Mouse (Mus musculus) layer of hippocampus, adult 18-20 months (tissue): ENCODE results near the gene Map4k4. TPM values are rescaled to one million over a fixed set of nuclear protein-coding genes. Genes with fewer than 3 reads are reported as not detected.

Experiments used
- DNase-seq, 2 experiments: peaks; one replicate each; pipeline ENCODE4 v3.0.0; 2022; ENCODE audit warnings: low spot score in 2 of 2
- total RNA-seq, 2 experiments: library from RNA; stranded (reverse); gene quantifications; 2 replicates each; pipeline ENCODE4 v1.2.3; 2021

Gene Map4k4
- total RNA-seq, 2 experiments from 2014 or later = 112 to 117 TPM

- DNase-seq = no peak
Observed at GRCm38 (mm10) chr1:39896581-39896980, 4.1 kb upstream of the Map4k4 start.

DNA sequence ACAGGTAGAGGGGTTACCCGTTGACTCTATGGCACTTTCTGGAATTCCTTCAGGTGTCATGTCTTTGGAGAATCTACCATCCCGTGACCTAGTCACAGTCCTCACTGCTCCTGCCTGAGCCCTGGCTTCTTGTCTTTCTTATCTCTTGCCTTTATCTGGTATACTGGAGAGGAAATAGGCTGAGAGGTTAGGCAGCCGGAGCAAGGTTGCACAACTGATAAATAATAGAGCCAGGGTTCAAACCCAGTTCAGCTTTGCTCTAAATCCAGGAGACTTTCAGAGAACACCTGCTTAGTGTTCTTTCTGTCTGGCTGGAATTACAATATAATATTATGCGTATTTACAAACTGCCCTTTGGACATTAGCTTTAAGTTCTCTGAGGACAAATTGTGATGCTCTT lies 2.0 kb upstream of the Map4k4 start:
- no peak for DNase-seq

- DNase-seq = no peak
Observed at GRCm38 (mm10) chr1:39901063-39901811, 524 bp downstream of the Map4k4 start.

- DNase-seq = peak in 1 of 2 experiments; percentile 56
Observed at GRCm38 (mm10) chr1:39901851-39902703, 1.4 kb downstream of the Map4k4 start.

- peak in 1 of 2 experiments; percentile 74 for DNase-seq
Observed at GRCm38 (mm10) chr1:39902704-39903151, 2.0 kb downstream of the Map4k4 start.

- no peak for DNase-seq
Observed at GRCm38 (mm10) chr1:39904720-39905119, 4.0 kb downstream of the Map4k4 start.

- no peak for DNase-seq
Observed at GRCm38 (mm10) chr1:39906921-39907320, 6.2 kb downstream of the Map4k4 start.

DNA sequence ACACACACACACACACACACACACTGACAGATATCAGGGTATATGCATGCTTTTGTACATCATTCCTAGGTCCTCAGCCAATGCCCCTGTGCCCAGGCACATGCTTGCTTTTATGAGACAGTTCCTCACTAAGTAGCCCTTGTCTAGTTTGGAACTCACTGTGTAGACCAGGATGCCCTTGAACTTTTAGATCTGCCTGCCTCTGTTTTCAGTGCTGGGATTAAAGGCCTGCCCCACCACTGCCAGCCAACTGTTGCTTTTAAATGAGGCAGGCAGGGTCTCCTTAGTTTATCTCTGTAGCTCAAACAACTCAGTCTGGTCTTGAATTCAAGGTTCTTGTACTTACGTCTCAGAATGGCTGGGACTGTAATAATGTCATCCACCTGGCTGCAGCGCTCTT lies 8.3 kb downstream of the Map4k4 start:
- no peak for DNase-seq

GRCm38 (mm10) chr1:39911446-39911845 lies 10.7 kb downstream of the Map4k4 start:
- peak in 1 of 2 experiments; percentile 74 for DNase-seq

GRCm38 (mm10) chr1:39913256-39913655 lies 12.5 kb downstream of the Map4k4 start:
- no peak for DNase-seq

DNA sequence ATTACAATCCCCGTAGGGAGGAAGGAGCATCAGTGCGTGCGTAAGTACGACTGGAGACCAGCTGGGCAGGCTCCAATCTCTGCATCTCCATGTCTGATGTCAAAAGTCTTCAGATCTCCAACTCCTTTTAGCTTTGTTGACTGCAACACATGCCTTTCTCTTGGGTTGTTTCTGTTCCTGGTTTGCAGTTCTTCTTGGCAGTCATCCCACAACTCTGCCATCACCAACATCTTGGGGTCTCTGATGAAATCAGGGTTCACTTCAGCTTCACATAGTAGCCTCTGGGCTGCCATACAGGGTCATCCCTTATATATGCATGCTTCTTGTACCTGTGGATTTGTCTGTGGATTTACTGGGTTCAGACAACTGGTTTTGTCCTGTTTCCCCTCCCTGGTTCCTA lies 15.4 kb downstream of the Map4k4 start:
- no peak for DNase-seq

DNA sequence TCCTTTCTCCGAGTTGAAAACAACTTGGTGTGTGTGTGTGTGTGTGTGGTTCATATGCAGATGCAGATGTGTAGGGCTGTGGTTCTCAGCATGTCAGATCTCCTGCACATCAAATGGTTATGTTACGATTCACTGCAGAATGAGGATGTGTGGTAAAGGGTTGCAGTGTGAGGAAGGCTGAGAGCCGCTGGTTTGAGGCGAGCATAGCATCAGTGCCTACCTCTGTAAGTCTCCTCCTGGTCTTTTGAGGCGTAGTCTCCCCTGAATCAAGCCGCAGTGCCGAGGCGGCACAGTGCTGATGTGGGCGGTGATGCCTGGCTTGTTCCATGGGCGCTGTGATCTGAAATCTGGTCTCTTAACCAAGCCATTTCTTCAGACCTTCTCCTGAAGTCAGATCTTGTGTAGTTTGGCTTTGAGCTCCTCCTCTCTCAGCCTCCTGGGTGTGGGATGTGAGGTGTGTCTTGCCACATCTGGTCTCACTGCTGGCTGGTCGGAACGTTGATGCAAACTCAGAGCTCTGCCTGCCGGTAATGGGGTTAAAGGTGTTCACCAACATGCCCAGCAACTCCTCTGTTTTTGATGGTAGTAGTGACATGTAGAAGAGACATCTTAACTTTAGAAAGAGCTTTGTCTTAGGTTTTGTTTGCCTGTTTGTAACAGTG lies 17.3 kb downstream of the Map4k4 start:
- DNase-seq = no peak

- no peak for DNase-seq
Observed at GRCm38 (mm10) chr1:39918517-39919115, 17.9 kb downstream of the Map4k4 start.

DNA sequence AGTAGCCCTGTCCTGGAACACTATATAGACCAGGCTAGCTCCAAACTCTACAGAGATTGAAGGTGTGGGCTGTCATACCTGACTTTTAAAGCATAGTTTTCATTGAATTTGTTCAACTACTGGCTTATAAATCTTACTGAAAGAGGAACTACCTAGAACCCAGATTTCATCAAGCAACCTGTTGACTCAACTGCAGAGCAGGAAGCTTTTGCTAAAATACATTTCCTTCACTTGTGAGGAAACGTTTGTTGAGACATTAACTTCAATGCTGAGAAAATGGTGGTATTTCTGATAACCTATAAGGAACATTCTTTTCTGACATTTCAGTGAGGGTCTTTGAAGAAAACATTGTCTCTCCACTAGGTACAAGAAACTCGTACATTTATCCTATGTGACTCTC lies 19.9 kb downstream of the Map4k4 start:
- DNase-seq = no peak

GRCm38 (mm10) chr1:39921996-39922395 lies 21.3 kb downstream of the Map4k4 start:
- no peak for DNase-seq

DNA sequence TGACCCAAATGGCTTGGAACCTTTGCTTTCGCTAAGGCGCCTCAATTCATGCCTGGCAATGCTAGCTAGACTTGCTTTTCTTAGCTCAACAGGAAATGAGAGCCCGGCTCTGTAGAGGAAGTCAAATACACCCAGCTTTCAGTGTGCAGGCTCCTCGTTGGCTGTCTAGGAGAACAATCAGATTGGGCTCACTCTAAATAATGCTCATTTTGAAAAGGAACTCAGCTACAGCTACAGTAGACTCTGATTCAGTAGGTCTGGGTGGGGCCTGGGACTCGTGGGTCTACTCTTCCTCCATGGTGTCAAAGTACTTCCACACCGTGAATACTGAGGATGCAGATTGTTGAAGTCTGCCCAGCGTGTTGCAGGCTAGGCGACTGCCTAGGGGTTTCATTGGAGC lies 22.0 kb downstream of the Map4k4 start:
- no peak for DNase-seq

GRCm38 (mm10) chr1:39923395-39924337 lies 23.0 kb downstream of the Map4k4 start:
- peak in 1 of 2 experiments; percentile 60 for DNase-seq

GRCm38 (mm10) chr1:39931055-39931454 lies 30.3 kb downstream of the Map4k4 start:
- no peak for DNase-seq

- DNase-seq = no peak
Observed at GRCm38 (mm10) chr1:39932216-39932739, 31.6 kb downstream of the Map4k4 start.

- DNase-seq = no peak
Observed at GRCm38 (mm10) chr1:39932922-39933321, 32.2 kb downstream of the Map4k4 start.
